24 mouse cellular contexts compared by ENCODE assay signal in the genomic region with DNA sequence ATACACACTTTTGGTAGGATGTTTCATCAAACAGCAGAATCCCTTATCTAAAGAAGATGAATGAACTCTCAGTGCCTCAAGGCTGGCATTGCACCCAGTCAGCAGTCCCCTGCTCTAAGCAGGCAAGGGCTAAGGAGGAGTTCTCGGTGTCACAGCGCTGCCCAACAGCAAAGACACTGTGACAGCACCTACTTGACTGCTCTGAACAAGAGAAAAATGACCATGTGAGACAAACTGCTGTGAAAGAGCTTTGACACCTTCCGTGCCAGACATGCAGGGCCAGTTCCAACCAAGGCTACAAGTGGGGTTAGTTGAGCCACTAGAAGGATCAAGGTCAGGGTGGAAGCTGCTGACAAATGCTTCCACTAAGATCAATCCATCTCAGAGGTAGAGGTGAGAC. TPM values are rescaled to one million over a fixed set of nuclear protein-coding genes. Genes with fewer than 3 reads are reported as not detected.
DNase-seq lines count a peak whose midpoint lies in the region; ATAC-seq and TF ChIP-seq lines count a peak whose summit lies in the region.
"Had no signal": no experiment of that assay in that cellular context is flagged by ENCODE, and none has a peak within 500 bp of the region (broad histone marks: within the 10 kb centered on the region; RNA-seq: fewer than 3 reads in every experiment).

No protein-coding gene starts in this region.

- H3K27ac ChIP-seq in heart, embryonic 12.5 days (ENCODE audit: poor library complexity, severe bottlenecking), result no peak overlapping the region
- peak overlapping the region; percentile 83 for H3K27ac ChIP-seq in spleen, adult 2 months (ENCODE audit: insufficient read depth, low read length)
- H3K27ac ChIP-seq in bone marrow, adult 2 months (ENCODE audit: control insufficient read depth, insufficient read depth, low read depth, low read length, poor library complexity), result peak overlapping the region; percentile 68; the same call in 1 of the 2 replicates
- no peak overlapping the region for H3K27ac ChIP-seq in hindbrain, embryonic 12.5 days
- H3K27ac ChIP-seq: embryonic facial prominence, embryonic 10.5 days; embryonic facial prominence, embryonic 13.5 days; forebrain, embryonic 12.5 days; forebrain, embryonic 15.5 days; heart, embryonic 13.5 days; hindbrain, embryonic 15.5 days had no signal

- no peaks in the 10 kb centered on the region for H3K27me3 ChIP-seq in heart, embryonic 12.5 days (replicated peaks)
- H3K27me3 ChIP-seq in spleen, adult 2 months (ENCODE audit: control insufficient read depth, insufficient read depth, low read length), result no peaks in the 10 kb centered on the region
- H3K27me3 ChIP-seq in hindbrain, embryonic 12.5 days, result no peaks in the 10 kb centered on the region
- H3K27me3 ChIP-seq: embryonic facial prominence, embryonic 13.5 days; forebrain, embryonic 12.5 days; forebrain, embryonic 15.5 days; heart, embryonic 13.5 days; hindbrain, embryonic 15.5 days had no signal

- H3K4me1 ChIP-seq in heart, embryonic 12.5 days (replicated peaks), result peaks cover 11% of the 10 kb centered on the region
- H3K4me1 ChIP-seq in spleen, adult 2 months (ENCODE audit: control insufficient read depth, insufficient read depth, insufficient read length), result peaks cover 51% of the 10 kb centered on the region; the same call in 1 of the 2 replicates
- peaks cover 5% of the 10 kb centered on the region for H3K4me1 ChIP-seq in bone marrow, adult 2 months (ENCODE audit: control insufficient read depth, insufficient read depth, low read length)
- no peaks in the 10 kb centered on the region for H3K4me1 ChIP-seq in hindbrain, embryonic 12.5 days
- H3K4me1 ChIP-seq: embryonic facial prominence, embryonic 10.5 days; embryonic facial prominence, embryonic 13.5 days; forebrain, embryonic 15.5 days had no signal

- no peak for TF ChIP-seq POLR2A in spleen, adult 2 months (IDR thresholded peaks at IDR 0.05; ENCODE audit: low read depth, low read length)
- TF ChIP-seq POLR2A in bone marrow, adult 2 months (IDR thresholded peaks at IDR 0.05; ENCODE audit: borderline replicate concordance, control insufficient read depth, low read depth, low read length), result no peak

- peaks cover 98% of the 10 kb centered on the region for H3K36me3 ChIP-seq in heart, embryonic 12.5 days
- peaks cover 46% of the 10 kb centered on the region for H3K36me3 ChIP-seq in spleen, adult 2 months (ENCODE audit: control insufficient read depth, insufficient read depth, low read length)
- H3K36me3 ChIP-seq in hindbrain, embryonic 12.5 days, result peaks cover 100% of the 10 kb centered on the region

- no peaks in the 10 kb centered on the region for H3K9me3 ChIP-seq in heart, embryonic 12.5 days (replicated peaks)
- no peaks in the 10 kb centered on the region for H3K9me3 ChIP-seq in hindbrain, embryonic 12.5 days (replicated peaks)
- H3K9me3 ChIP-seq: embryonic facial prominence, embryonic 10.5 days; embryonic facial prominence, embryonic 13.5 days; forebrain, embryonic 12.5 days; forebrain, embryonic 15.5 days; heart, embryonic 13.5 days; hindbrain, embryonic 15.5 days had no signal

- no peak overlapping the region for H3K9ac ChIP-seq in heart, embryonic 12.5 days
- H3K9ac ChIP-seq in hindbrain, embryonic 12.5 days, result no peak overlapping the region
- H3K9ac ChIP-seq: embryonic facial prominence, embryonic 13.5 days; forebrain, embryonic 12.5 days; forebrain, embryonic 15.5 days; heart, embryonic 13.5 days; hindbrain, embryonic 15.5 days had no signal

- no peak overlapping the region for H3K4me2 ChIP-seq in heart, embryonic 12.5 days
- H3K4me2 ChIP-seq in hindbrain, embryonic 12.5 days (replicated peaks), result no peak overlapping the region
- H3K4me2 ChIP-seq: embryonic facial prominence, embryonic 13.5 days; forebrain, embryonic 12.5 days; forebrain, embryonic 15.5 days; heart, embryonic 13.5 days; hindbrain, embryonic 15.5 days had no signal

- DNase-seq in heart, adult 11 months, result peak; percentile 72
- no peak for DNase-seq in spleen, adult 2 months (ENCODE audit: low read depth in 1 of 2, low spot score in 2 of 2)
- no peak for DNase-seq in spleen, postnatal 14 days (ENCODE audit: low spot score in 2 of 2)
- DNase-seq: adrenal gland, adult 2 months; adrenal gland, postnatal 14 days; cerebellum, adult 11-12 months; cerebellum, adult 8-10 months; cerebellum, postnatal 10 days; cerebellum, postnatal 36 days; embryo, embryonic 11 days; gastrocnemius, postnatal 14 days; heart, adult 18-20 months; heart, postnatal 14 days; heart, postnatal 4 days had no signal

- 90% methylated on average over 3 of the region's 3 CpGs for WGBS in heart, embryonic 12.5 days
- WGBS in spleen, adult 2 months, result 79% methylated on average over 3 of the region's 3 CpGs
- 91% methylated on average over 3 of the region's 3 CpGs for WGBS in bone marrow, adult 2 months
- WGBS in hindbrain, embryonic 12.5 days, result 96% methylated on average over 3 of the region's 3 CpGs

- ATAC-seq in heart, embryonic 12.5 days (ENCODE audit: insufficient number of reproducible peaks, low FRiP score), result no peak
- no peak for ATAC-seq in hindbrain, embryonic 12.5 days (ENCODE audit: low FRiP score)
- ATAC-seq: forebrain, embryonic 15.5 days had no signal

- no peak for TF ChIP-seq CTCF in spleen, adult 2 months (IDR thresholded peaks at IDR 0.05; ENCODE audit: extremely low read depth, insufficient read depth, insufficient read length, insufficient replicate concordance)
- TF ChIP-seq CTCF in bone marrow, adult 2 months (IDR thresholded peaks at IDR 0.05; ENCODE audit: control insufficient read depth, insufficient read depth, low read length), result no peak

- H3K4me3 ChIP-seq in heart, embryonic 12.5 days, result no peak overlapping the region
- no peak overlapping the region for H3K4me3 ChIP-seq in spleen, adult 2 months (ENCODE audit: extremely low read depth, insufficient read depth, insufficient read length)
- no peak overlapping the region for H3K4me3 ChIP-seq in bone marrow, adult 2 months (replicated peaks; ENCODE audit: control insufficient read depth, low read depth, low read length)
- H3K4me3 ChIP-seq in hindbrain, embryonic 12.5 days, result no peak overlapping the region
- H3K4me3 ChIP-seq: embryonic facial prominence, embryonic 10.5 days; embryonic facial prominence, embryonic 13.5 days; erythroblast, embryonic 14.5 days; forebrain, embryonic 12.5 days; forebrain, embryonic 15.5 days; heart, embryonic 13.5 days; hindbrain, embryonic 15.5 days had no signal

RNA-seq across cellular contexts. Expression of a gene that starts 10.4 kb away (rescaled TPM):
- 21.6 and 22.1 TPM in 2 replicates for polyA plus RNA-seq in heart, embryonic 12.5 days (2016; fragmentation: Nextera tagmentation; extraction: Ambion mirVana)
- polyA plus RNA-seq in spleen, adult 2 months (2012; rRNA removed), result 97.4 and 120 TPM in 2 replicates
- polyA plus RNA-seq in bone marrow, adult 2 months (2011; ENCODE audit: insufficient read depth, insufficient read length, low replicate concordance, missing spikeins), result 25.0 and 35.7 TPM in 2 replicates
- polyA plus RNA-seq in hindbrain, embryonic 12.5 days (2016; fragmentation: Nextera tagmentation; extraction: Ambion mirVana), result 29.1 and 29.2 TPM in 2 replicates

RNA-seq across cellular contexts. Expression of a gene that starts 33.9 kb away (rescaled TPM):
- polyA plus RNA-seq in heart, embryonic 12.5 days (2016; fragmentation: Nextera tagmentation; extraction: Ambion mirVana), result 59.7 and 60.7 TPM in 2 replicates
- 39.5 and 48.9 TPM in 2 replicates for polyA plus RNA-seq in spleen, adult 2 months (2012; rRNA removed)
- 7.5 and 13.1 TPM in 2 replicates for polyA plus RNA-seq in bone marrow, adult 2 months (2011; ENCODE audit: insufficient read depth, insufficient read length, low replicate concordance, missing spikeins)
- 101 and 109 TPM in 2 replicates for polyA plus RNA-seq in hindbrain, embryonic 12.5 days (2016; fragmentation: Nextera tagmentation; extraction: Ambion mirVana)

RNA-seq across cellular contexts. Expression of a gene that starts 34.8 kb away (rescaled TPM):
- polyA plus RNA-seq in heart, embryonic 12.5 days (2016; fragmentation: Nextera tagmentation; extraction: Ambion mirVana), result 207 and 213 TPM in 2 replicates
- 43.9 and 53.7 TPM in 2 replicates for polyA plus RNA-seq in spleen, adult 2 months (2012; rRNA removed)
- 603 and 838 TPM in 2 replicates for polyA plus RNA-seq in bone marrow, adult 2 months (2011; ENCODE audit: insufficient read depth, insufficient read length, low replicate concordance, missing spikeins)
- polyA plus RNA-seq in hindbrain, embryonic 12.5 days (2016; fragmentation: Nextera tagmentation; extraction: Ambion mirVana), result 307 and 311 TPM in 2 replicates

RNA-seq across cellular contexts. Expression of a gene that starts 39.7 kb away (rescaled TPM):
- polyA plus RNA-seq in heart, embryonic 12.5 days (2016; fragmentation: Nextera tagmentation; extraction: Ambion mirVana), result 0.30 and 0.77 TPM in 2 replicates
- polyA plus RNA-seq in spleen, adult 2 months (2012; rRNA removed), result 0.04 and 0.07 TPM in 2 replicates
- polyA plus RNA-seq in bone marrow, adult 2 months (2011; ENCODE audit: insufficient read depth, insufficient read length, low replicate concordance, missing spikeins), result 0.35 TPM in 1 of 2 replicates, not detected in the other
- polyA plus RNA-seq in hindbrain, embryonic 12.5 days (2016; fragmentation: Nextera tagmentation; extraction: Ambion mirVana), result 2.7 and 3.2 TPM in 2 replicates
- polyA plus RNA-seq: erythroblast, embryonic 14.5 days had no signal

RNA-seq across cellular contexts. Expression of a gene that starts 57.3 kb away (rescaled TPM):
- 93.7 and 99.0 TPM in 2 replicates for polyA plus RNA-seq in heart, embryonic 12.5 days (2016; fragmentation: Nextera tagmentation; extraction: Ambion mirVana)
- polyA plus RNA-seq in spleen, adult 2 months (2012; rRNA removed), result 57.4 and 58.6 TPM in 2 replicates
- polyA plus RNA-seq in bone marrow, adult 2 months (2011; ENCODE audit: insufficient read depth, insufficient read length, low replicate concordance, missing spikeins), result 12.8 and 31.2 TPM in 2 replicates
- polyA plus RNA-seq in hindbrain, embryonic 12.5 days (2016; fragmentation: Nextera tagmentation; extraction: Ambion mirVana), result 348 and 359 TPM in 2 replicates

Comparison
In these comparisons a context has a peak if more than half of its experiments do, and no peak if none do; other contexts are left out.
1. H3K27ac ChIP-seq: peak in spleen, adult 2 months (single experiment) and bone marrow, adult 2 months (single experiment); none in heart, embryonic 12.5 days (single experiment) and hindbrain, embryonic 12.5 days (single experiment).